Mouse (Mus musculus) MEL (cell line): ENCODE data around the gene Sult5a1. TPM values are rescaled to one million over a fixed set of nuclear protein-coding genes. Genes with fewer than 3 reads are reported as not detected.

Source experiments
- DNase-seq: peaks from one replicate; pipeline ENCODE4 v3.0.0; 2011; ENCODE audit warnings: low read depth, low spot score
- H3K27ac ChIP-seq: 2 replicates; pipeline ENCODE4 v1.5.1; 2012; ENCODE audit warnings: low read depth, mild to moderate bottlenecking, control low read depth, low read length, moderate library complexity; ENCODE audit not compliant: control insufficient read depth
- H3K27me3 ChIP-seq, 2 experiments: fragments of 150-350 bp in 1 of 2; sonication (generic) in 1 of 2; 2 replicates each; pipeline ENCODE4 v1.6.1; 2012; ENCODE audit warnings: low read length in 2 of 2, mild to moderate bottlenecking in 2 of 2, improper control_type of control experiment in 1 of 2, moderate library complexity in 1 of 2; ENCODE audit not compliant: insufficient read depth in 2 of 2, control insufficient read depth in 1 of 2
- H3K36me3 ChIP-seq, 2 experiments: 2 replicates each; pipeline ENCODE4 v1.6.1; 2012 to 2014; ENCODE audit warnings: low read length in 2 of 2, improper control_type of control experiment in 1 of 2, inconsistent platforms in 1 of 2, mild to moderate bottlenecking in 1 of 2; ENCODE audit not compliant: insufficient read depth in 2 of 2, control insufficient read depth in 1 of 2
- H3K4me1 ChIP-seq, 2 experiments: fragments of 150-350 bp in 1 of 2; sonication (generic) in 1 of 2; 2 replicates each; pipeline ENCODE4 v1.6.1; 2012; ENCODE audit warnings: low read length in 2 of 2, improper control_type of control experiment in 1 of 2, mild to moderate bottlenecking in 1 of 2; ENCODE audit not compliant: insufficient read depth in 2 of 2, control insufficient read depth in 1 of 2
- H3K4me3 ChIP-seq, 2 experiments: fragments of 150-350 bp in 1 of 2; sonication (generic) in 1 of 2; 2 replicates each; pipeline ENCODE4 v1.5.1; 2012; ENCODE audit warnings: low read depth in 2 of 2, low read length in 2 of 2, mild to moderate bottlenecking in 2 of 2, moderate library complexity in 2 of 2, control low read depth in 1 of 2, improper control_type of control experiment in 1 of 2; ENCODE audit not compliant: control insufficient read depth in 1 of 2, insufficient read depth in 1 of 2
- H3K79me2 ChIP-seq: 2 replicates; pipeline ENCODE4 v1.6.1; 2012; ENCODE audit warnings: mild to moderate bottlenecking, low read length, moderate library complexity; ENCODE audit not compliant: control insufficient read depth, poor library complexity, insufficient read depth
- H3K9ac ChIP-seq: 2 replicates; pipeline ENCODE4 v1.6.1; 2012; ENCODE audit warnings: low read depth, mild to moderate bottlenecking, control low read depth, low read length, moderate library complexity; ENCODE audit not compliant: control insufficient read depth, poor library complexity, severe bottlenecking
- H3K9me3 ChIP-seq: fragments of 150-350 bp; sonication (generic); replicated peaks from 2 replicates; pipeline ENCODE4 v1.6.1; 2012; ENCODE audit warnings: mild to moderate bottlenecking, low read length, improper control_type of control experiment, moderate library complexity; ENCODE audit not compliant: insufficient read depth
- CTCF ChIP-seq, 3 experiments: IDR thresholded peaks in 2 of 3; conservative IDR thresholded peaks in 1 of 3; 2 replicates each; pipeline ENCODE4 v1.5.1; 2011 to 2012; ENCODE audit warnings: low read length in 3 of 3, low read depth in 2 of 3, mild to moderate bottlenecking in 2 of 3, improper control_type of control experiment in 1 of 3, inconsistent platforms in 1 of 3, mixed read lengths in 1 of 3, moderate library complexity in 1 of 3; ENCODE audit not compliant: control insufficient read depth in 1 of 3, insufficient read depth in 1 of 3, poor library complexity in 1 of 3, severe bottlenecking in 1 of 3
- E2F4 ChIP-seq: IDR thresholded peaks from 2 replicates; pipeline ENCODE4 v1.6.1; 2011; ENCODE audit warnings: low read depth, low read length, improper control_type of control experiment, borderline replicate concordance
- ELF1 ChIP-seq: IDR thresholded peaks from 2 replicates; pipeline ENCODE4 v1.6.1; 2014; ENCODE audit warnings: low read depth, mild to moderate bottlenecking, inconsistent platforms, low read length, improper control_type of control experiment, moderate library complexity
- EP300 ChIP-seq, 2 experiments: IDR thresholded peaks; 2 replicates each; pipeline ENCODE4 v1.6.1; 2011; ENCODE audit warnings: improper control_type of control experiment in 2 of 2, low read length in 2 of 2, low read depth in 1 of 2, mild to moderate bottlenecking in 1 of 2
- GABPA ChIP-seq: IDR thresholded peaks from 2 replicates; pipeline ENCODE4 v1.6.1; 2012; ENCODE audit warnings: low read depth, mild to moderate bottlenecking, inconsistent platforms, low read length, improper control_type of control experiment, moderate library complexity
- HCFC1 ChIP-seq: IDR thresholded peaks from 2 replicates; pipeline ENCODE4 v1.6.1; 2012; ENCODE audit warnings: low read depth, mild to moderate bottlenecking, inconsistent platforms, low read length, improper control_type of control experiment, moderate library complexity
- KAT2A ChIP-seq: conservative IDR thresholded peaks from 2 replicates; pipeline ENCODE4 v1.6.1; 2012; ENCODE audit warnings: low read depth, low read length, improper control_type of control experiment, inconsistent platforms
- MAFK ChIP-seq: IDR thresholded peaks from 2 replicates; pipeline ENCODE4 v1.6.1; 2011; ENCODE audit warnings: low read depth, mild to moderate bottlenecking, low read length, improper control_type of control experiment, borderline replicate concordance
- MAX ChIP-seq: IDR thresholded peaks from 2 replicates; pipeline ENCODE4 v1.6.1; 2011; ENCODE audit warnings: low read length, improper control_type of control experiment
- MAZ ChIP-seq: IDR thresholded peaks from 2 replicates; pipeline ENCODE4 v1.6.1; 2012; ENCODE audit warnings: low read depth, mild to moderate bottlenecking, inconsistent platforms, low read length, improper control_type of control experiment
- MXI1 ChIP-seq: IDR thresholded peaks from 2 replicates; pipeline ENCODE4 v1.6.1; 2011; ENCODE audit warnings: mild to moderate bottlenecking, low read depth, low read length, improper control_type of control experiment
- MYB ChIP-seq: IDR thresholded peaks from 2 replicates; pipeline ENCODE4 v1.6.1; 2011; ENCODE audit warnings: mild to moderate bottlenecking, low read depth, low read length, improper control_type of control experiment
- MYC ChIP-seq: IDR thresholded peaks from 2 replicates; pipeline ENCODE4 v1.6.1; 2011; ENCODE audit warnings: low read depth, mild to moderate bottlenecking, low read length, improper control_type of control experiment, moderate library complexity
- NRF1 ChIP-seq: IDR thresholded peaks from 2 replicates; pipeline ENCODE4 v1.6.1; 2014; ENCODE audit warnings: low read depth, mild to moderate bottlenecking, inconsistent platforms, low read length, improper control_type of control experiment, moderate library complexity; ENCODE audit not compliant: poor library complexity, insufficient read depth, severe bottlenecking
- POLR2A ChIP-seq, 2 experiments: IDR thresholded peaks; 2 replicates each; pipeline ENCODE4 v1.6.1; 2011 to 2012; ENCODE audit warnings: low read length in 2 of 2, mild to moderate bottlenecking in 2 of 2, control low read depth in 1 of 2, improper control_type of control experiment in 1 of 2, low read depth in 1 of 2, moderate library complexity in 1 of 2; ENCODE audit not compliant: control insufficient read depth in 1 of 2, insufficient read depth in 1 of 2, poor library complexity in 1 of 2
- POLR2AphosphoS5 ChIP-seq: IDR thresholded peaks from 2 replicates; pipeline ENCODE4 v1.6.1; 2012; ENCODE audit warnings: low read depth, borderline replicate concordance, mild to moderate bottlenecking, inconsistent platforms, low read length, moderate library complexity, mixed read lengths
- RAD21 ChIP-seq: IDR thresholded peaks from 2 replicates; pipeline ENCODE4 v1.6.1; 2011; ENCODE audit warnings: mild to moderate bottlenecking, low read depth, low read length, improper control_type of control experiment
- RCOR1 ChIP-seq: IDR thresholded peaks from 2 replicates; pipeline ENCODE4 v1.6.1; 2012; ENCODE audit warnings: low read depth, mild to moderate bottlenecking, inconsistent platforms, low read length, improper control_type of control experiment
- SIN3A ChIP-seq: IDR thresholded peaks from 2 replicates; pipeline ENCODE4 v1.6.1; 2012; ENCODE audit warnings: low read length, improper control_type of control experiment, inconsistent platforms
- SMC3 ChIP-seq: IDR thresholded peaks from 2 replicates; pipeline ENCODE4 v1.6.1; 2011; ENCODE audit warnings: low read depth, low read length, improper control_type of control experiment
- TBP ChIP-seq: IDR thresholded peaks from 2 replicates; pipeline ENCODE4 v1.8.0; 2011; ENCODE audit warnings: low read depth, low read length, improper control_type of control experiment
- TCF12 ChIP-seq: IDR thresholded peaks from 2 replicates; pipeline ENCODE4 v1.6.1; 2014; ENCODE audit warnings: low read depth, mild to moderate bottlenecking, inconsistent platforms, low read length, improper control_type of control experiment, moderate library complexity
- USF1 ChIP-seq: IDR thresholded peaks from 2 replicates; pipeline ENCODE4 v1.6.1; 2014; ENCODE audit warnings: low read depth, mild to moderate bottlenecking, inconsistent platforms, low read length, improper control_type of control experiment, moderate library complexity
- USF2 ChIP-seq, 2 experiments: IDR thresholded peaks; 2 replicates each; pipeline ENCODE4 v1.6.1; 2011 to 2012; ENCODE audit warnings: improper control_type of control experiment in 2 of 2, low read length in 2 of 2, borderline replicate concordance in 1 of 2, inconsistent platforms in 1 of 2, low read depth in 1 of 2, mild to moderate bottlenecking in 1 of 2; ENCODE audit not compliant: insufficient read depth in 1 of 2
- ZC3H11A ChIP-seq: IDR thresholded peaks from 2 replicates; pipeline ENCODE4 v1.6.1; 2012; ENCODE audit warnings: low read depth, mild to moderate bottlenecking, inconsistent platforms, low read length, improper control_type of control experiment
- ZKSCAN1 ChIP-seq: IDR thresholded peaks from 2 replicates; pipeline ENCODE4 v1.6.1; 2012; ENCODE audit warnings: low read depth, mild to moderate bottlenecking, inconsistent platforms, low read length, improper control_type of control experiment, moderate library complexity
- ZMIZ1 ChIP-seq: IDR thresholded peaks from 2 replicates; pipeline ENCODE4 v1.6.1; 2012; ENCODE audit warnings: low read depth, mild to moderate bottlenecking, inconsistent platforms, low read length, improper control_type of control experiment, moderate library complexity
- ZNF384 ChIP-seq: IDR thresholded peaks from 2 replicates; pipeline ENCODE4 v1.6.1; 2012; ENCODE audit warnings: low read depth, mild to moderate bottlenecking, inconsistent platforms, low read length, improper control_type of control experiment
- polyA plus RNA-seq, 2 experiments: library from polyadenylated mRNA; stranded (reverse) in 1 of 2; unstranded in 1 of 2; fragments of >175 nt in 1 of 2; fragments of >200 nt in 1 of 2; gene quantifications; 2 replicates each; pipeline versions ENCODE4 v1.2.1 to v1.2.4; 2012; ENCODE audit warnings: low replicate concordance in 2 of 2, low read depth in 1 of 2; ENCODE audit not compliant: insufficient read length in 2 of 2, insufficient read depth in 1 of 2, missing spikeins in 1 of 2
- total RNA-seq: library from RNA; depleted of rRNA; stranded (reverse); fragments of 300-350 nt; gene quantifications from 2 replicates; pipeline ENCODE4 v1.2.3, GENCODE M21; 2012

Gene Sult5a1
- total and polyA plus RNA-seq, 3 experiments, result 0.15 TPM; not detected in 2

DNA sequence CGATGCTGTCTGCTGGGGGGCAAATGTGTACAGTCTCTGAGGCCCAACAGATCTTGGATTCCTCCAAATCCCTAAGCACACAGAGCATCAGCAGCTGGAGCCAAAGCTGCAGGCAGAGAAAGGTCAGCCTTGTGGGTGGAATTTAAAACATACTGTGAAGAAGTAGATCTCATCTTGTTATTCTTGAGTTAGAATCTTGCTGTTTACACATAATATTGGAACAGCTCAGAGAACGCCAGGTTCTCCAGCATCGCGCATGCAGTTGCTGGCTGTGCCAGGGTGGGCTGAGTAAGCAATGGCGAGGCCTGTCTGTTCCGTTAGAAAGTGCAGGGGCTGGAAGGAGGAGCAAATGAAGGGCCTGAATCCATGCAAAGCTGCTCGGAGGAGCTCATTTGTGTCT, 11.7 kb downstream of the Sult5a1 start:
- H3K9me3 ChIP-seq, result no peaks in the 10 kb centered on the region
- H3K79me2 ChIP-seq, result no peaks in the 10 kb centered on the region
- no peak overlapping the region for H3K27ac ChIP-seq
- no peak for TF ChIP-seq NRF1
- TF ChIP-seq SIN3A, result no peak
- no peak for TF ChIP-seq HCFC1
- no peak for TF ChIP-seq RCOR1
- TF ChIP-seq KAT2A, result no peak
- no peak for TF ChIP-seq CTCF (IDR thresholded peaks at IDR 0.05 in 2 of 3, conservative IDR thresholded peaks at IDR 0.05 in 1 of 3; ENCODE audit: control insufficient read depth in 1 of 3, insufficient read depth in 1 of 3, low read depth in 2 of 3, low read length in 3 of 3, poor library complexity in 1 of 3, severe bottlenecking in 1 of 3)
- TF ChIP-seq MYC, result no peak
- no peak for TF ChIP-seq TCF12
- no peak for TF ChIP-seq E2F4
- no peak for TF ChIP-seq POLR2A (IDR thresholded peaks at IDR 0.05; ENCODE audit: control insufficient read depth in 1 of 2, insufficient read depth in 1 of 2, low read depth in 1 of 2, low read length in 2 of 2, poor library complexity in 1 of 2)
- no peak for TF ChIP-seq ZMIZ1
- H3K4me3 ChIP-seq, result no peak overlapping the region
- peaks cover 3 to 8% of the 10 kb centered on the region in 2 experiments for H3K27me3 ChIP-seq
- no peak for DNase-seq
- H3K9ac ChIP-seq, result no peak overlapping the region
- no peaks in the 10 kb centered on the region for H3K36me3 ChIP-seq
- no peaks in the 10 kb centered on the region for H3K4me1 ChIP-seq

DNA sequence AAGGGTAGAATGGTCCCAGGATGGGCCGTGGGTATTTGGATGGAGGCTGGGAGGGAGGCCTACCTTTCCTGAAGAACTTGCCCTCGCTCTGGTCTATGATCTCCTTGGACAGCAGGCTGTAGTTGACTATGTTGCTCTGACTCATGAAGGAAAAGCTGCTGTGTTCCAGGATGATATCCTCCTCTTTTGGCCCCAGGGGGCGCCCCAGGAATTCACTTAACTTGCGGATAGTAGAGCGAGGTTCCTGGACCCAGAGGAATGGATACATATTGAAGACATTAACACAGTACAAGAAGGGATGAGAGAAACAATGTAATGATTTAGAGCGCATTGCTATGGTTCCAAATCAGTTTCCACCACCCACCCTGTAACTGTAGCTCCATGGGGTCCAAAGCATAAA, 12.8 kb downstream of the Sult5a1 start:
- Histone ChIP-seq H3K9me3 (no peaks in the 10 kb centered on the region), H3K79me2 (no peaks in the 10 kb centered on the region), H3K4me1 (no peaks in the 10 kb centered on the region), H3K4me3 (no peak overlapping the region), H3K9ac (no peak overlapping the region), H3K27ac (no peak overlapping the region), H3K36me3 (no peaks in the 10 kb centered on the region), H3K27me3 (peaks cover 1 to 4% of the 10 kb centered on the region in 2 experiments)
- TF ChIP-seq NRF1 (no peak), TCF12 (no peak), ZNF384 (no peak), EP300 (IDR thresholded peaks at IDR 0.05; ENCODE audit: low read depth in 1 of 2, low read length in 2 of 2) (no peak), USF1 (no peak), ZMIZ1 (no peak), RCOR1 (no peak), ZC3H11A (peak; percentile 47), MYB (no peak), MAFK (no peak), POLR2AphosphoS5 (no peak), ZKSCAN1 (no peak), TBP (no peak), KAT2A (no peak), MAX (no peak), E2F4 (no peak), CTCF (IDR thresholded peaks at IDR 0.05 in 2 of 3, conservative IDR thresholded peaks at IDR 0.05 in 1 of 3; ENCODE audit: control insufficient read depth in 1 of 3, insufficient read depth in 1 of 3, low read depth in 2 of 3, low read length in 3 of 3, poor library complexity in 1 of 3, severe bottlenecking in 1 of 3) (peak; percentile 25 to 61 (median 55); a peak in 5 of 6 replicates), GABPA (no peak), USF2 (IDR thresholded peaks at IDR 0.05; ENCODE audit: borderline replicate concordance in 1 of 2, insufficient read depth in 1 of 2, low read depth in 1 of 2, low read length in 2 of 2) (no peak), HCFC1 (no peak), RAD21 (peak; percentile 37), SMC3 (peak; percentile 49), MXI1 (no peak), MAZ (no peak), ELF1 (no peak)
- peak; percentile 32 for DNase-seq
